Mouse (Mus musculus) hindbrain, embryonic 11.5 days (tissue): ENCODE results near the gene Mrap2. TPM values are rescaled to one million over a fixed set of nuclear protein-coding genes. Genes with fewer than 3 reads are reported as not detected.

Experiments
- ATAC-seq: fragments of 200-750 bp; cut with Nextera tagmentation; 2 replicates; pipeline ENCODE4 v1.8.0; 2017; ENCODE audit warnings: mild to moderate bottlenecking, moderate TSS enrichment, moderate library complexity; ENCODE audit not compliant: low FRiP score
- DNase-seq: peaks from one replicate; pipeline ENCODE4 v3.0.0-alpha.2; 2015; ENCODE audit warnings: low spot score
- H3K27ac ChIP-seq: fragments of 300-500 bp; sonication (generic); 2 replicates; pipeline ENCODE4 v1.5.1; 2014; ENCODE audit warnings: mild to moderate bottlenecking, low read depth, low read length
- H3K27me3 ChIP-seq: fragments of 300-500 bp; sonication (generic); 2 replicates; pipeline ENCODE4 v1.6.1; 2014; ENCODE audit warnings: mild to moderate bottlenecking, low read length, moderate library complexity, mixed read lengths; ENCODE audit not compliant: control insufficient read depth, insufficient read depth
- H3K36me3 ChIP-seq: fragments of 300-500 bp; sonication (generic); 2 replicates; pipeline ENCODE4 v1.6.1; 2014; ENCODE audit warnings: mild to moderate bottlenecking, low read length, moderate library complexity, mixed read lengths; ENCODE audit not compliant: control insufficient read depth, insufficient read depth
- H3K4me1 ChIP-seq: fragments of 300-500 bp; sonication (generic); replicated peaks from 2 replicates; pipeline ENCODE4 v1.6.1; 2014; ENCODE audit warnings: low read length, mixed read lengths; ENCODE audit not compliant: control insufficient read depth, insufficient read depth
- H3K4me2 ChIP-seq: fragments of 300-500 bp; sonication (generic); replicated peaks from 2 replicates; pipeline ENCODE4 v1.6.1; 2014; ENCODE audit warnings: mild to moderate bottlenecking, low read depth, low read length
- H3K4me3 ChIP-seq: fragments of 300-500 bp; sonication (generic); 2 replicates; pipeline ENCODE4 v1.5.1; 2014; ENCODE audit warnings: low read depth, low read length
- H3K9ac ChIP-seq: fragments of 300-500 bp; sonication (generic); 2 replicates; pipeline ENCODE4 v1.6.1; 2014; ENCODE audit warnings: low read depth, low read length
- H3K9me3 ChIP-seq: fragments of 300-500 bp; sonication (generic); 2 replicates; pipeline ENCODE4 v1.6.1; 2016; ENCODE audit warnings: low read length; ENCODE audit not compliant: control insufficient read depth
- WGBS: fragments of 180-500 bp; shearing (Covaris S2); extraction: QIAGEN DNeasy Blood & Tissue Kit; methylation state at CpG from one replicate; pipeline ENCODE4 v1.1.7; 2014; 5-methylcytosine and 5-hydroxymethylcytosine counted together
- polyA plus RNA-seq: library from polyadenylated mRNA; unstranded; fragments of >200 nt; fragmentation: Nextera tagmentation; extraction: Ambion mirVana; gene quantifications from 2 replicates; pipeline ENCODE4 v1.2.1, GENCODE M21; 2014

The Mrap2 gene
- polyA plus RNA-seq, 1 experiment from 2014 or later = 0.15 TPM

DNA sequence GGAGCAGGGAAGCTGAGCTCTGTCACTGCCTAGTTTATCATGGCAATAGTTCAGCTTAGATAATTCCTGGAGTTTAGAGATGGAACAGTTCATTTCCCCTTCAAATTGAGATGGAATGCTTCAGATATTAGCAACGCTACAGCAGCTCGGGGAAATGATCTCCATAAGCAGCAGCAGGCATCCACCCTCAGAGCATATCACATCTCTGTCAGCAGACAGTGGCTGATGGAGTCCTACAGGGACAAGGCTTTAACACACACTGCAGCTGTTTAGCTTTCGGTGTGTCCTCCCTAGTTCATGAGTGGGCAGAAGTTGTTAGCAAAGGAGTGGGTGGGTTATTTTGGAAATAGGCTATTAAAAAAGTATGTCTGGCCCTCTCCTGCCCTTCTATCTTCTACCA lies 53.2 kb downstream of the Mrap2 start:
- ATAC-seq = no peak
- Histone ChIP-seq H3K27ac (no peak overlapping the region), H3K9ac (no peak overlapping the region), H3K4me3 (no peak overlapping the region), H3K36me3 (peaks cover 6% of the 10 kb centered on the region), H3K4me1 (no peaks in the 10 kb centered on the region), H3K9me3 (no peaks in the 10 kb centered on the region), H3K27me3 (no peaks in the 10 kb centered on the region), H3K4me2 (no peak overlapping the region)
- DNase-seq = no peak
- WGBS = 88% methylated on average over 3 of the region's 3 CpGs

DNA sequence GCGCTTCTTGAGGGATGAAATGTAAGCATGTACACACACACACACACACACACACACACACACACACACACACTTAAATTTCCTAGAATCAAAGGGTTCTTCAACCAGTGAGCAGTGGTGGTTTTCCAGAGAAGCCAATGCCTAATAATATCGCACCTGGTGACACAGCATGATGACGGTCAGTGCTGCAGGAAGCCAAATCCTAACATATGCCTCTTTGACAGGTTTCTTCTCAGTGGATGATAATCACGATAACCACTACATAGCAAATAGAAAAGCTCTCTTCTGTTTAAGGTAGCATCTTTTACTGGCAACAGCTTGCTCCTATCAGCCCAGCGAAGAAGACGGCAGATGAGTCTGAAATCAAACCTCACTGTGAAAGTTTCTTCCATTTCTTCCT lies 53.9 kb downstream of the Mrap2 start:
- no peaks in the 10 kb centered on the region for H3K4me1 ChIP-seq
- no peaks in the 10 kb centered on the region for H3K27me3 ChIP-seq
- H3K9me3 ChIP-seq = no peaks in the 10 kb centered on the region
- no peak for ATAC-seq
- WGBS = 94% methylated on average over 6 of the region's 6 CpGs
- DNase-seq = no peak
- H3K4me3 ChIP-seq = no peak overlapping the region
- 0 out of 2 replicates have a peak, but pooled peaks cover under 1% of the 10 kb centered on the region for H3K36me3 ChIP-seq
- no peak overlapping the region for H3K9ac ChIP-seq
- no peak overlapping the region for H3K27ac ChIP-seq
- no peak overlapping the region for H3K4me2 ChIP-seq

DNA sequence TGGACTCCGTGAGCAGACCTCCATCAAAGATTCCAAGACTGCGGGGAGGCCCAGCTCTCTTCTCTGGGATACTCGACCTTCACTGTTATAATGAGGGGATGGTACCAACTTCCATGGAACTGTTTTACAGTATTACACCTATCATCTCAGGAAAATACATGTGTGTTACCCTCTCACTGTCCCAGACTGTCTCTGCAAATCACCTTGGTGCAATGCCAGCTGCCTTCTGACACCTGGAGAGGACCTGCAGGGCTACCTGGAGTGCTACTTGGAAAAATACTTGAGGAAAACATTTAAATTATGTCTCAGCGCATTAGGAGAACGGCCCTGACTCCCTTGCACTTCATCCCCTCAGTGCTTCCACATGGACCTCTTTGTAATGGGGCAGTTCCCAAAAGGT lies 56.3 kb downstream of the Mrap2 start:
- DNase-seq = no peak
- ATAC-seq = no peak
- 92% methylated on average over 5 of the region's 5 CpGs for WGBS
- H3K9me3 ChIP-seq = no peaks in the 10 kb centered on the region
- no peak overlapping the region for H3K27ac ChIP-seq
- H3K4me1 ChIP-seq = no peaks in the 10 kb centered on the region
- H3K4me3 ChIP-seq = no peak overlapping the region
- no peaks in the 10 kb centered on the region; the same call in 1 of the 2 replicates for H3K36me3 ChIP-seq
- H3K27me3 ChIP-seq = no peaks in the 10 kb centered on the region
- H3K4me2 ChIP-seq = no peak overlapping the region
- no peak overlapping the region for H3K9ac ChIP-seq

DNA sequence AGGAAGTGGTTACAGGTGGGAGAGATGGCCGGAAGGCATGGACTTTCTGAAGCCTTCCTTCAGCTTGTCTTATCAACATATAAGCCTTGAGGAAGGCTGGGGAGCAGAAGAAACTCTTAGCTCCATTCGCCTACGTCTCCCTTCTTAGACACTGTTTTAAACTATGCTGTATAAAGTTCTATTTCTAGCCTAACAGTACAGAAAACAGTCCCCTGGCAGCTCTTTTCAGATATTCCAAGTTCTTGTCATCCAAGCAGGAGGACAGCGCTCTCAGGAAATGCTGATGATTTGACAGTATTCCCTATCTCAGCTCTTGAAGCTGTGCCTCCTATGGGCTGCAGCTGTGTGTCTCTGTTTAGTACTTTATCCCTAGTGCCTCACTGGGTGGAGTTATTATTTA lies 56.8 kb downstream of the Mrap2 start:
- DNase-seq = no peak
- WGBS = 96% methylated on average over 4 of the region's 4 CpGs
- no peak for ATAC-seq
- Histone ChIP-seq H3K9ac (no peak overlapping the region), H3K4me1 (no peaks in the 10 kb centered on the region), H3K9me3 (no peaks in the 10 kb centered on the region), H3K27ac (no peak overlapping the region), H3K4me2 (no peak overlapping the region), H3K4me3 (no peak overlapping the region), H3K27me3 (no peaks in the 10 kb centered on the region), H3K36me3 (no peaks in the 10 kb centered on the region; the same call in 1 of the 2 replicates)

DNA sequence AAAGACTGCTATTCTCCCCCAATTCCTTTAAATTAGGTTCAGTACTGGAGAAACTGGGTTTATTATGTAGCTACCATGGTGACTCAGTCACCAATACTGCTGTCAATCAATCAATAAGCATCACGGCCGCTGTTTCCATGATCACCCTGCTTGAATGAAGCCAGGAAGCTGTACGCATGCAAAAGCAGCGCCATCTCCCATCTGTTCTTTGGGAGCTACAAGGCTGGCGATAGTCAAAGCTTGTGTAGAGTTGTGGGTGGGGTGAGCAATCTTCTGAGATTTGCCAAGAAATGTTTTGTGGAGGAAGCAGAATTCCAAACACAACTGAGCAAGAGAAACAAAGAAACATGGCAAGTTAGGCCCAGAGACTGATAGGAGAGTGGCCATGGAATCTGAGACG lies 58.3 kb downstream of the Mrap2 start:
- Histone ChIP-seq H3K4me3 (no peak overlapping the region), H3K9ac (no peak overlapping the region), H3K4me1 (no peaks in the 10 kb centered on the region), H3K36me3 (no peaks in the 10 kb centered on the region; the same call in 1 of the 2 replicates), H3K9me3 (no peaks in the 10 kb centered on the region), H3K4me2 (no peak overlapping the region), H3K27me3 (no peaks in the 10 kb centered on the region), H3K27ac (no peak overlapping the region)
- 87% methylated on average over 6 of the region's 6 CpGs for WGBS
- ATAC-seq (no peak), DNase-seq (no peak)

DNA sequence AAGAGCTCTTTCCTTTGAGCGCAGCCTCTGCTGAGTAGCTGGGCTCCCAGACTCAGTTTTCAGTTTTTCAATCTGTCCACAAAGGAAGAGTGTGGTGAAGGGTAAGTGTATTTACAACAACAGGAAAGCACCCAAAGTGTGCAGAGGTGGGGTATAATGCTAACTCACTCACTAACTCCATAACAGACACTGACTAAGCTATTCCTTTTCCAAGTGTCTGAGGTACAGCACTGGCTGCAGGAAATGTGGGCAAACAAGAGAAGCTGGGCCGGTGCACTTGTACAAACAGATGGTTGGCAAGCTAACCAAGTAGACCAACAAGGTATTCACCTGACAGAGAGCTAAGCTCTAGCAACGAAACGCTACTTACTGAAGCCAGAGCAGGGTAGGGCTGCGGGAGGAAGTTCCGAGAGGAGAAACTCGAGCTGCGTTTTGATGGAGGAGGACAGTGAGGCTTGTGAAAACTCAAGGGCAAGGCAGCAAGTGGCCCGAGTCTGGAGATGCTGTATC lies 66.8 kb downstream of the Mrap2 start:
- 0 out of 2 replicates have a peak, but pooled peaks cover 2% of the 10 kb centered on the region for H3K36me3 ChIP-seq
- H3K27ac ChIP-seq = no peak overlapping the region
- no peaks in the 10 kb centered on the region for H3K9me3 ChIP-seq
- no peaks in the 10 kb centered on the region for H3K27me3 ChIP-seq
- ATAC-seq = no peak
- no peak overlapping the region for H3K9ac ChIP-seq
- no peaks in the 10 kb centered on the region for H3K4me1 ChIP-seq
- H3K4me3 ChIP-seq = no peak overlapping the region
- H3K4me2 ChIP-seq = no peak overlapping the region
- WGBS = 93% methylated on average over 9 of the region's 9 CpGs
- no peak for DNase-seq

DNA sequence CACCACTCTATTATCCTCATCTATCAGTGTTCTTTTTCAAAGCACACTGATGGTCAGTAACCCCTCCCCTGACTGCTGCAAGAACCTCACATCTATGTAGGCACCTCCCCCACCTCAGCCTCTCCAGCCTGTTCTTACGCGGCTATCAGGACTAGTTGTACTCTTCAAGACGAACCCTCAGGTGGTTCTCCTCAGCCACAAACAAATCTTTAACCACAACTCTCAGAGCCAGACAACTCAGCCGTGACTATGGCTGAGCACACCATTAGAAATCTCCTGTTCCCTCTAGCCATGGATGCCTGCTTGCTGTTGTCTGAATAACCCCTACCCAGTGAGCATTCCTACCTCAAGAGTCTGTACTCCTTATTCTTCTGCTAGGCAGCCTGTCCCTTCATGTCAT lies 69.1 kb downstream of the Mrap2 start:
- DNase-seq = no peak
- H3K27me3 ChIP-seq = no peaks in the 10 kb centered on the region
- ATAC-seq = no peak
- no peaks in the 10 kb centered on the region for H3K9me3 ChIP-seq
- 0 out of 2 replicates have a peak, but pooled peaks cover 2% of the 10 kb centered on the region for H3K36me3 ChIP-seq
- H3K27ac ChIP-seq = no peak overlapping the region
- no peaks in the 10 kb centered on the region for H3K4me1 ChIP-seq
- H3K4me2 ChIP-seq = no peak overlapping the region
- H3K9ac ChIP-seq = no peak overlapping the region
- WGBS = 85% methylated on average over 4 of the region's 4 CpGs
- H3K4me3 ChIP-seq = no peak overlapping the region

Other genes starting within 250 kb of the Mrap2 start
- gene Ripply2, start 128.8 kb upstream of the Mrap2 start, polyA plus RNA-seq = 0.93 and 1.5 TPM in 2 replicates
- gene Cyb5r4, start 122.3 kb upstream of the Mrap2 start, polyA plus RNA-seq = 105 and 126 TPM in 2 replicates
- gene Cep162, start 111.2 kb downstream of the Mrap2 start, polyA plus RNA-seq = 11.0 and 13.7 TPM in 2 replicates